Mouse (Mus musculus) heart, postnatal 10 days (tissue): Measurements from ENCODE around the gene Papolb. TPM values are rescaled to one million over a fixed set of nuclear protein-coding genes. Genes with fewer than 3 reads are reported as not detected.
A peak's percentile ranks its signal among the peaks of the same experiment; 100 is the strongest.

Source experiments
- DNase-seq, 2 experiments: peaks; one replicate each; pipeline ENCODE4 v3.0.0; 2021
- intact Hi-C: fragments of 180-260 bp; cut with DNase I; formaldehyde crosslinking; loops from one replicate; pipeline ENCODE4 v1.15.1; 2025
- total RNA-seq, 2 experiments: library from RNA; stranded (reverse); gene quantifications; 2 replicates each; pipeline ENCODE4 v1.2.3; 2021

Papolb gene
- total RNA-seq, 2 experiments from 2014 or later = 0.12 to 0.17 TPM

DNA sequence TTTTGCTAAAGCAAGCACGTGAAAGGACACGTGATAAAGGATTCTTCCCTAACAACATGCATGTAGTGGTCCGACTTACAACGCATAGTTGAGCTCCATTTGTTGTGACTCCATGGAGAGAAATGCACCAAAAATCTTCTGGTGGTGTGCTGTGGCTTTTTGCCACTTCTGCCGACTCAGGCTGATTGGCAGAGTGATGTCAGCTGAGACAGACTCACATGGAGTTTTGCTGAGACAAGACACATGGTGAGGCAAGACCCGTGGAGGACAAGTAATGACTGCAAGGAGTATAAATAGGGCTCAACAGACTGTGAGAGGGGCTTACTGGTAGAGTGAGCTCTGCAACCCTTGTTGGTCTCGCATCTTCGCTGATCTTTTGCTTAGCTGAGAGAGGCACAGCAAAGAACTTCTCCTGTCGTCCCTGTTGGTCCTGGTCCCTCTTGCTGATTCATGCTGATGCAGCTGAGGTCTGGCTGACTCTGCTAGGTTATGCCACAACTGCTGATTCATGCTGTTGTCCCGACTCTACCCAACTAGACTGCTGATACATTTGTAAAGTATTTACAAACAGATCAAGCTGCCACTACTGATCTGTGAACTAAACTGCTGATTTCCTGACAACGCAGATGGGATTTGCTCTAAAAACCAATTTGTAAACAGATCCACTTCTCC, 8.5 kb downstream of the Papolb start:
- no peak for DNase-seq
- intact Hi-C loops = no loop called here

DNA sequence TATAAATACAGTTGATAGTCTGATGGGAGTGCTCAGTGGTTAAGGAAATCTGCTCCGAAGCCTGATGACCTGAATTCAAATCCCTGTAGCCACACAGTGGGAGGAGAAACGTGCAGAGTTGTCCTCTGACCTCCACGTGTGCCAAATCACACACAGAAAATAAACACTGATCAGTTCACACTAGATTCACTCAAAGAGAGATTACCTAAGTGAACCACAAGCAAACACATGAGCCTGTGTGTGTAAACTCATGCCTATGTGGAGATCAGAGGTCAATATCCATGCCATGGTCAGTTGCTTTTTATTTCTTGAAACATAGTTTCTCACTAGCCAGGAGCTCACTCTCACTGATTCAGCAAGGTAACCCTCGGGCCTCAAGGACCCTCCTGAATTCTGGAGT, 9.5 kb downstream of the Papolb start:
- intact Hi-C loops = no loop called here
- no peak for DNase-seq

DNA sequence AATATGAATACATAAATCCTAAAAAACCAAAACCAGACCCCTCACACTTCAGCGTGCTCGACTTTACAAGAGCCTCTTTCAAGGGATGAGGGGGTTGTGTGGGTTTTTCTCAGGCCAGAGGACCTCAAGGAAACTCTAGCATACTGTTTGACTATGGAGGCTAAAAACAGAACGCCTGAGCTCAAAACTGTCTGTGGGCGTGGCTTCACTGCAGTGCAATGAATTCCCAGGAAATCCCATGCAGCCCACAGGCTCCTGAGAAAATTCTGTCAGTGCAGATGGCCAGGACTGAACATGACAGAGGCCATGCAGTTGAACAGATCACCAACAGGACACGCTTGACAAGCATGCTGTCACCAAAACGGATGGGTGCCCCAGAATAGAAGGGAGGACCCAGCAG, 10.9 kb downstream of the Papolb start:
- intact Hi-C loops = no loop called here
- peak in 1 of 2 experiments; percentile 23 for DNase-seq

DNA sequence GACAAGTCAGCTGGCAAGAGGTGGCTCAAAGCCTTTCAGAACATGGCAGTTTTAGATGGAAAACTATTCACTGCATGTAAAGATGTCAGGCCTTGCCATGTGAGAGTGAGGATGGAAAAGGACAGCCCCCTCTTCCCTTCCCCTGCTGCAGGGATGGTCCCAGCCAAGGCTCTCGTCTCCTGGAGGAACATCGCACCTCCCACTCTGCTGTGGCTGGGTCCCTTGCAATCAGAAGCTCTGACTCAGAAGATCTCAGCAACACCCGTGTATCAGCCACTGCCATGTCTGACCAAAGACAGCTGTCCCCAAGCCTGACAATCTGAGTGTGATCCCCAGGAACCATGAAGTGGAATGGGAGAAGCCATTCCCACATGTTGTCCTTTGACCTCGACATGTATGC, 17.8 kb downstream of the Papolb start:
- DNase-seq = no peak
- intact Hi-C loops = no loop called here

DNA sequence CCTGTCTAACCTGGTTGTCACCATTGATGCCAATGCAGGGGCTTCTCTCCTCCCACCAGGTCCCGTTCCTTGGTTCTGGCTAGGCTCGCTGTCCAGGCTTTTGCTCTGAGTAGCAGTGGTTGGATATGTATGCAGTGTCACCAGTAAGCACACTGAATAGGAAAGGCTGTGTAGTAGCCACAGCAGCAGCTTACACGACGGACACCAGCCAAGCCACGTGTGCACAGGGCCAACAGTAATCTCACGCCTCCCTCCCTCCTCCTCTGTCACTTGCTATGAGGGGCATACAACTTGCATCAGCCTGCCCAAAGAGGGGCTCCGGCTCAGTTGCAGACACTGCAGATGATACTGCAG, 19.8 kb downstream of the Papolb start:
- intact Hi-C loops = no loop called here
- peak; percentile 23 to 36 for DNase-seq

DNA sequence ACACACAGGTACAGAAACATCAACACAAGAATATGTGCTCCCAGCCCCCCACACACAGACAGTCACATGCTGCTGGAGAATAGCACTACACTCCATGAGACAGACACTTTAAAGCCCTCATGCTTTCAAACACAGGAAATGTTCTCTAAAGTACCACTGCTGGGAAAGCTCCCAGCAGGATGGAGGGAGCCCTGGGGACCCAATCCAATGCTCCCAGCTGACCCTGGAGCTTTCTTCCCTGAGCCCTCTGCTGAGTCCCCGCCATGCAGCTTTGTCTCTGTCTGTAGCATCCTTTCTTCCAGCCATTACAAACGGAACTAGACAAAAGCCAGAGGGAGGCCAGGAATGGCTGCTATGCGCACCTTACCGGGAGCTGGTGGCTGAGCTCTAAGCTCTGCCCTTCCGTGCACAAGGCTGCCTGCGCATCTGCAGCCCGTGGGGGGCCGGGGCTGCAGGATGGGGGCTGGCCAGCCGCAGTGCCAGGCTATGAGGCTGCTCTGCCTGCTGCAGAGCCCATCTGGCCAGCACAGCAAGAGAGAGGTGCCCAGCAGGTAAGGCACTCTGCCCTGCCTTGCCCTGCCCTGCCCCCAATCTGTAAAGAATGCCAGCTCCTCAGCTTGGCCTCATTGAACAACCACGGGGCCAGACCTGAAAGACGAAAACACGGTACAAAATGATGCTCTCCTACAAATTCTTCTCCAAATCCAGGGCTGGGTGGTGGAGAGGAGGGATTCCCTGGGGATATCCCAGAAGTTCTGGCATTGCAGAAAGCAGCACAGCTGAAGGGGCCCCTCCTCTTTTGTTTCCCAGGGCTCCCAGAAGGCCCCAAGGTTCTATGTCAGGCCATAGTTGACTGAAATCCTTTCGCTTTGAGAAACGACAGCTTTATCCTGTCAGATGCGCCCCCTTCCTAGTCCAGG, 20.5 kb downstream of the Papolb start:
- peak; percentile 28 to 39 for DNase-seq
- intact Hi-C loops = no loop called here

DNA sequence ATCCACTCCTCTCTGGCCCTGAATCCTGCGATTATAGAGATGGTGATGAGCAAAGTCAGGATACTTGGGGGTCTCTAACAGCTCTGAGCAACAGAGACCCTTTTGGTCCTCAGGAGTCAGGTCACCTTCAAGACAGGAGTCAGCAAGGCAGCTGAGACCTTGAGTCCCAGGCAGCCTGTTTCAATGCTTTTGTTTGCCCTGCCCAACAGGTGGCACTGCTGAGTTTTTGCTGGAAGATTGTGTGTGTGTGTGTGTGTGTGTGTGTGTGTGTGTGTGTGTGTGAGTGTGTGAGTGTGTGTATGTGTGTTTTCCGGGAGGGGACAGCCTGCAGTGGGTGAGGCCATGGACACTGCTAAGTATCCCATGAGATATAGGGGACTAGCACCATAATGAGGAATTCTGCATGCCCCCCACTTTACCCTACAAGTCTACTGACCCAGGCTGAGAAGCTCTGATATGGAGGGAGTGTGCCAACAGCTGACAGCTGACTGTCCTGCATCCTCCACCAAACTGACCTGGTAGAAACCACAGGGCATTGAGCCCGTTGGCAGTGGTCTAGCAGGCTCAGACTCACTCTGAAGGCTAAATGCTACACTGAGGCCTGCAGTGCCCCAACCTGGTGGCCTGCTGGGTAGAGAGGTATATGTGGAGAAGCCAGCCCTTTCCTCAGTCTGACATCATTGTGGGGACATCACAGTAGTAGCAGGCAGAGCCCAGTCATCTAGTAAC, 24.0 kb downstream of the Papolb start:
- peak in 1 of 2 experiments; percentile 39 for DNase-seq
- intact Hi-C loops = no loop called here

DNA sequence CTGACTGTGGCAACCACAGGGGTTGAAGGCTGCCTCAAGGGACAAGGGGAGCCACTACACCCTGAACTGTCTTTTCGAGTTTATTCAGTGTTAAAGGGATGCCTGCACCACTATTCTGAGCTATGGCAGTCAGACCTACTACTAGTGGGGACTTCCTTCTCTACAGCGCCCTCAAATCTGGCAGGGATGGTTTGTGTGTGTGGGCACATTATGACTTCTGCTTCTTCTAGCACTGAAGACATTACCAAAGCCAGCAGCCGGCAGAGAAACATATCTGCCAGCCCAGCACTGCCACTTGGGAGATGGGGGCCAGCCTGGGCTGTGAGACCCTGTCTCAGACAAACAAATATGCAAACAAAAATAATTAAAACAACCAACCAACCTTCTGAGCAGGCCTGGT, 25.7 kb downstream of the Papolb start:
- DNase-seq = no peak
- intact Hi-C loops = no loop called here

DNA sequence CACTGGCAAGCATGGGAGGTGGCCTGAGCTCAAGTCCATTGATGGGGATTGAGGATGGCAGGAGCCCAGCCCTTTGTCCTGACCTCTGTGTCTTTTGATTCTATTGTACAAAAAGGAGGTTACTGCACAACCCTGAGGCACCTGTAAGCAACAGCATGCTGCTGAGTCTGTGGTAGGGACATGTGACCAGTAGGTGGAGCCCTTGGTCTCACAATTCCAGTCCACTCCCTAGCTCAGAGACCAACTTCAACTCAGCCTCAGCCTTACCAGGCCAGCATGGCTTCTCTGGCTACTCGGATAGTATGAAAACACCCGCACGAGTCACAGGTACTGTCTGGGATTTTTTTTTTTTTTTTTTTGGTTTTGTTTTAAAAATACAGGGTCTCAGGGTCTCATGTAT, 27.5 kb downstream of the Papolb start:
- intact Hi-C loops = loop anchor here (1.0 to 2.0 kb wide), 3 partner anchors 49 to 216 kb away; partner anchors contain the start of gene Radil
- peak; percentile 88 to 89 for DNase-seq

DNA sequence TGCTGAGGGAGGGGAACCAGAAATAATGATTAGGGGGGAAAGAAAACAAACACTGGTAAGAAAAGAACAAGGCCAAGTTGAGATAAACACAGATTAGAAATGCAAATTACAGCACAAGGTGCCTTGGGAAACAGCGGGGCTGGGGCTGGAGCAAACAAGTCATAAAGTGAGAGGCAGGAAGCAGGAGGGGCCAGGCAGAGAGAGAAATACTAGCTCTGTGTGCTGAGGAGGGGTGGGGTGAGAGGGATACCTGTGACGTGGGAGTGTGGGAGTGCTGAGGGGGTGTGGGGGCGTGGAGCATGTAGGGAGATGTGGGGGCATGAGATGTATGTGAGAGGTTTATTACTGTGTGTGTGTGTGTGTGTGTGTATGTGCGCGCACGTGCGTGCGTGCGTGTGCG, 29.0 kb downstream of the Papolb start:
- intact Hi-C loops = no loop called here
- no peak for DNase-seq

DNA sequence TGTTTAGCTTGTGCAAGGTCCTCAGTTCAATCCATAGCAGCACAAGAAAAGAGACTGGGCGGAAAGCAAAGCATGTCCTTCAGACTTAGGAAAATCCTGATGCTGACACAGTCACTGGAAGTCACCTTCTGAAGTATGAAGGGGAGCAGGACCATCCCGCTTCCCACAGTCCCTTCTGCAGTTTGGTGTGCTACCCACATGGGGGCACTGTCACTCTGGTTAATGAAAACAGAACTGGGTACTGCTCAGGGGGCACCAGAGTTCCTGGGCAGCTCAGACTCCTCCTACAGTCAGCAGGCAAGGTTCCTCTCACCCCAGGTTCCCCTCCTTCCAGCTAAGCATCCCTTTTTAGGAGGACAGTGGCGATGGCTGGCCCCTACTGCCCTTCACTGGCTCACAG, 30.9 kb downstream of the Papolb start:
- DNase-seq = peak; percentile 43 to 66
- intact Hi-C loops = no loop called here

DNA sequence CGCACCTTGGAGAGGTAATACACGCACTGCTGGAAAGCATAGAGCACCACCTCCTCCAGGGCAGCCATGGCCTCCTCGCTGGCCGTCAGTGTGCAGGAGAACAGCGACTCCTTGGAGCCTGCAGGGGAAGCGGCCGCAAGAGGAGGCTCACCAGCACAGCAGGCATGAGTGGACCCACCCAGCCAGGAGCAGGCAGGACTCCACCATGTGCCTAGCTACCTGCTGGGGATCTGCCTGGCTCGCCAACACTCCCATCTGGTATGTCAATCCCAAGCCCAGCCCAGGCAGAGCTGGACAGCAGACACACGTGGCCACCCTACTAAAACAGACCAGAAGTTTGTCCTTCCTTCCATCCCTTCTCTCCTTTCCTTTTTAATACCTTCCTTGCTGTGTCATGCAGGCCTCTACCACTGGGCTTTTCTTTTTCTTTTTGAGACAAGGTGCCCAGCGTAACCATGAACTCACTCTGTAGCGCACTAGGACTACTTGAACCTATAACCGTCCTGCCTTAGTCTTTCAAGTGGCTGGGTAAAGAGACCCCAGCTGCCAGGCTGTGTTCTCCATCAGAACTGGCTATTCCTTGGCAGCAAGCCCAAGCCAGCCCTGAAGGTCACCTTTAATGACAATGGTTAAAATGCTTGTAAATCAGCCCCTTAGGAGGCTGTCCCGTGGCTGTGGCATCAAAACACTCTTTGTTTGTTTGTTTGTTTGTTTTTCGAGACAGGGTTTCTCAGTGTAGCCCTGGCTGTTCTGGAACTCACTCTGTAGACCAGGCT, 34.4 kb downstream of the Papolb start:
- intact Hi-C loops = no loop called here
- DNase-seq = no peak

DNA sequence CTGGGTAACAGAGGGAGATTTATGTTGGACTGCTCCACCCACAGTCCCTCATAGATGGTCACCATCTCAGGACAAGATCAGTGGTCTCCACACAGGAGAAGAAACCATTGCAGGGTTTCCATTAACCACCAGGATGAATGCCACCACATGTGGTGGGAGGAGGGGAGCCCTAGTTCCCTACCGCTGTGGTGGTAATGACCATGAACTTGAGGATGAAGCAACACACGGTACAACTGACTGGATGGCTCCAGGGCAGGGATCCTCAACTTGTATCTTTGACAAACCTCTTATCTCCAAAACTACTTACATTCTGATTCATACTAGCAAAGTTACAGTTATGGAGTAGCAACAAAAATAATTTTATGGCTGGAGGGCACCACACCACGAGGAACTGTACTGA, 36.6 kb downstream of the Papolb start:
- DNase-seq = no peak
- intact Hi-C loops = no loop called here

DNA sequence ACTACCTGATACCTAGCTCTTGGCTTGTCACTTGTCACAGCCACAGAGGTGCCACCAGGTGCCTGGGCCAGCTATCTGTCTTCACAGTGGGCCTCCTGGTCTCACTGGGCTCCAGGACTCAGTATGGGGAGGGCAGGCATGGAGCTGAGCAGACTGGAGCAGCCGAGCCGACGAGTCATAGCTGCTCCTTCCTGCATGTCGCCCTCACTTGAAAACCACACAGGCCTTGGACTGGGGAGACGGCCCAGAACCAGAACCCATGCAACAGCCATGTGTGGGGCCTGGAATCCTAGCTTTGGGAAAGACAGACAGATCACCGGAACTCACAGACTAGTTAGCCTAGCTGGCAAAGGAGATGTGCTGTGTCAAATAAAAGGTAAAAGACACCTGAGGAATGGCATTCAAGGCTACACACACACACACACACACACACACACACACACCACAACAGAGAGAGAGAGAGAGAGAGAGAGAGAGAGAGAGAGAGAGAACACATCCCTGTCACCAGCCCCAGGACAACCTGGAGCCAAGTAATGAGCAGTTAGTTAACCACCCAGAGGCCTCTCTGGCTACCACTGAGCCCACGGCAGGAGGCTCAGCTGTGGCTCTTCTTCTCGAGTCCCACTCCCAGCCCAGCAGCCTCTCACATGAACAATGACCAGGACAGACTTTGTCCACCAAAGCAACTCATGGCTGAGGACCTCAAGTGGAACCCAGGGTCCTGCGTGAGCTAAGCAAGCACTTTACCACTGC, 39.7 kb downstream of the Papolb start:
- intact Hi-C loops = no loop called here
- no peak for DNase-seq

DNA sequence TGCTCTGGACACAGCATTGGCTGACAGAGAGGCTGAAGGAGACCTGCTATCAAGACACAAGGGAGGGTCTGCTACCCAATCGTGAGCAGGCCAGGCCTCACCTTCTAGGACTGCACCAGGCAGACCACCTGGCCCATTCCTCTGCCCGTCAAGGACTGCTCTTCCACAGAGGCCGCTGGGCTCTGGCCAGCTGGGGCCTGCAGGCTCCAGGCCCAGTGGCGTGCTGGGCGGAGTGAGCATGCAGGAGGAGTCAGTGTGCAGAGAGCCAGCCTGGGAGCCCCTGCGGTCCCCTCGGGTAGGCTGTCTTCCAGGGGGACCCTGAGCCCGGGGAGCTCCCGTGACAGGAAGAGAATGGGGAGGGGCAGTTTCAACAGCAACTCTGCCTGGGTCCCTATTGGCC, 43.2 kb downstream of the Papolb start:
- DNase-seq = no peak
- intact Hi-C loops = no loop called here

DNA sequence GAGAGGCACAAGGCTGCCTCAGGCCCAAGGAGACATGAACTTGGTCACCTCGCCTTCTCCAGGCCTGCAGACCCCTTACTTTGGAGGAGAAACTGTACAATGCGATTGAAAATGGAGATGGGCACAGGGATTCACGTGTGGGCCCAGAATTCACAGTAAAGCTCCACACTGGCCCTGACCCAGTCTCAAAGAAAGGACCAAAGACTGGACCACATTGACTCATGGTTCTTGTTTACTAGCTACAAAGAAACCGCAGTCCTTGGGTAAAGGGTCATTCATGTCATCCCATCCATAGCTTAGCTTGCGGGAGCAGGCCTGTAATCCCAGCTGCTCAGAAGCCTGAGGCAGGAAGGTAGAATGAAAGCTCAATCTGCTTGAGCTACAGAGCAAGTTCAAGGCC, 46.3 kb downstream of the Papolb start:
- DNase-seq = no peak
- intact Hi-C loops = loop anchor here (5.0 kb wide), 1 partner anchor 139 kb away; no protein-coding TSS in a partner anchor

DNA sequence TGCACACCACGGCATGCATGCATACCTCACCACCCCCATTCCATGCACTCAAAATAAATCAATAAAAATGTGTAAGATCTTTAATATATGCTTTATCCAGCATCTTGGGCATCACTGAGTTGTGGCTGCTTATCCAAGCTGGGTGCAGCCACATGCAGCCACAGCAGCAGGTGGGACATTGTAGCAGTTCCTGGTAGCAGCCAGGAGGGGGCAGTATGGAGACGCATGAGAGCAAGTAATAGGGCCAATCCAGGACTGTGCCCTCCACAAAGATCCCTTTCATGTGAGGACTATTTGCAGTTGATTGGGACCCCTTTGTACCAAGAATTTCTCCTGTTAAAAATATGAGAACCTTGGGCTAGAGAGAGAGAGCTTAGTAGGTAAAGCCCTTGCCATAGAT, 47.4 kb downstream of the Papolb start:
- intact Hi-C loops = loop anchor here (5.0 kb wide), 1 partner anchor 140 kb away; no protein-coding TSS in a partner anchor
- DNase-seq = no peak

DNA sequence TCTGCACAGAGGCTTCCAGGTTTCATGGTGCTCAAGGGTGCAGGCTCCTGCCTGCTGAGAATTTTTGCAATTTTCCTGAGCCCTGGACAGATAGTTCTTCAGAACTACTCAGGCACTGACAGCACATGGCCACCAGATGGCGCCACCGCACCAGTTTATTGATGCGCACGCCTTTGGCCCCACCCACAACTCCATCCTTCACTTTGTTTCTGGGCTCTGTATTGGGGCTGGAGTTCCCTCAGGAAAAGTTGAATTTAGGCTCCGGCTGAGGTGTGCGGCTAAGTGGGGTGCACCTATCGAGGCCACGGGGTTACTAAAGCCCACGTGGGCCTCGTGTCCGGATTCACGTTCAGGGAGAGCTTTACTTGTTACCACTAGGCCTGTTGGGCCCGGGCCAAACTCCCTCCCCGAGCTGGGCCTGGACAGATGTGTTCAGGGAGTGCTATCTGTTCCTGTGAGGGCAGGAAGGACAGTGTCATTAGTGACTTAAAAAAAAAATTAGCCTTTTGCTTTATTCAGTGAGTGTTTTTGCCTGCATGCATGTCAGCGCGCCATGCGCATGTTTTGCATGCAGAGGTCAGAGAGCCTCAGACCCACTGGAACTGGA, 50.9 kb downstream of the Papolb start:
- intact Hi-C loops = loop anchor here (2.0 kb wide), 2 partner anchors 72 to 240 kb away; partner anchors contain the start of gene Radil

More for the DNA sequence above, 50.9 kb downstream of the Papolb start:
- DNase-seq = peak; percentile 83 to 92
